Mouse (Mus musculus) limb, embryonic 13.5 days (tissue): Measurements from ENCODE around the gene Gtf3c2. TPM values are rescaled to one million over a fixed set of nuclear protein-coding genes. Genes with fewer than 3 reads are reported as not detected.
"Not testable (repeated sequence)": the region's sequence is repeated elsewhere in the genome, so short reads cannot be mapped to it uniquely, and the experiment has no call there.

Source experiments
- ATAC-seq: fragments of 200-750 bp; cut with Nextera tagmentation; 2 replicates; pipeline ENCODE4 v1.8.0; 2017; ENCODE audit warnings: low read depth, moderate number of reproducible peaks, moderate TSS enrichment; ENCODE audit not compliant: low FRiP score
- H3K27ac ChIP-seq: fragments of 300-500 bp; sonication (generic); 2 replicates; pipeline ENCODE4 v1.5.1; 2015; ENCODE audit warnings: inconsistent platforms, mild to moderate bottlenecking, moderate library complexity
- H3K27me3 ChIP-seq: fragments of 300-500 bp; sonication (generic); 2 replicates; pipeline ENCODE4 v1.6.1; 2015; ENCODE audit warnings: mild to moderate bottlenecking, inconsistent platforms
- H3K36me3 ChIP-seq: fragments of 300-500 bp; sonication (generic); 2 replicates; pipeline ENCODE4 v1.6.1; 2015; ENCODE audit warnings: inconsistent platforms, mild to moderate bottlenecking, moderate library complexity
- H3K4me1 ChIP-seq: fragments of 300-500 bp; sonication (generic); 2 replicates; pipeline ENCODE4 v1.6.1; 2015; ENCODE audit warnings: inconsistent platforms
- H3K4me2 ChIP-seq: fragments of 300-500 bp; sonication (generic); replicated peaks from 2 replicates; pipeline ENCODE4 v1.6.1; 2015; ENCODE audit warnings: inconsistent platforms, mild to moderate bottlenecking, moderate library complexity
- H3K4me3 ChIP-seq: fragments of 300-500 bp; sonication (generic); 2 replicates; pipeline ENCODE4 v1.5.1; 2015; ENCODE audit warnings: moderate library complexity, mild to moderate bottlenecking, inconsistent platforms
- H3K9ac ChIP-seq: fragments of 300-500 bp; sonication (generic); 2 replicates; pipeline ENCODE4 v1.6.1; 2015; ENCODE audit warnings: mild to moderate bottlenecking, inconsistent platforms
- H3K9me3 ChIP-seq: fragments of 300-500 bp; sonication (generic); 2 replicates; pipeline ENCODE4 v1.6.1; 2016; ENCODE audit warnings: inconsistent platforms
- WGBS: fragments of 180-500 bp; shearing (Covaris S2); methylation state at CpG from one replicate; pipeline ENCODE4 v1.1.7; 2015; 5-methylcytosine and 5-hydroxymethylcytosine counted together
- polyA plus RNA-seq: library from polyadenylated mRNA; unstranded; fragments of >200 nt; fragmentation: Nextera tagmentation; extraction: Ambion mirVana; gene quantifications from 2 replicates; pipeline ENCODE4 v1.2.1, GENCODE M21; 2015

The Gtf3c2 gene
- polyA plus RNA-seq, result 84.8 and 92.4 TPM in 2 replicates

DNA sequence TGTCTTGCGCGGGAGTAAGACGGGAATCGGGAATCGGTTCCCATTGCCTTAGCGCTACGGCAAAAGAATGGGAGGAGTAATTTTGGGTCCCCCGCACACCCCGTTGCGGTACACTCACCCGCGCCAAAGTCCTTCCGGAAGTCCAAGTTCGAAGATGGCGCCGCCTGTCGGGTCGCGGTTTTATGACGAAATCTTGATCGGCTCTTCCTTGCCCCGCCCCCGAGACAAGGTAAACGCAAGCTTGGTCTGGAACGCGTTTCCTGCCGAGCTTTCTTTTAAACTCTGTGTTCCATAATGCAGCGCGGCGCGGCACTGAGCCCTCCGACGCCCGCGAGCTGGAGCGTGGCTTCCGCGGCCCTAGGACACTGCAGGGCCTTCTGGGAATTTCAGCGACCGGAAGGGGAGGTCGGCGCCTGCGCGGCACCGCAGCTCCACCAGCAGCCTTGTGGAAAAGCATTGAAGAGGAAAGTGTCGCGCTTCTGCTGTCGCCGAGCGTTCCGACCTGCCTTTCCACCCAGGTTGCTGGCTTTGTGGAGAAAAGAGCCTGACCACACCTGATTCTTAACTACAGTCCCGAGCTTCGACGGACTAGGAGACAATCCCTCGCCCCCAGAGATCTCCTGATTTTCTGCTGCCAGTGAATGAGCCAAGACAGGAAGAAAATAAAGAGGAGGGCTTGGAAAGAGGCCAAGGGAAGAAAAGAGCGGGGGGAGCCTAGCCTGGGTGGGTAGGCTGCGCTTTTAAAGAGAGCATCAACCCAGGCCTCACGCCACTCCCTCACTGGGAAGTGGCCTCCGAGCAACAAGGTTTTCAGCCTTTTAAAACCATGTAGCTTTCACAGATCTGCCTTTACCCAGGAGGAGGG, at the start of gene Gtf3c2, which contains the start of gene Gm29609:
Gtf3c2 (minus strand) TSS at position 379 of the 865 bp plus-strand sequence.
Gm29609 (minus strand) TSS at position 146 of the 865 bp plus-strand sequence.
- WGBS, result under 1% methylated on average over 59 of the region's 59 CpGs
- Histone ChIP-seq H3K4me1 (peaks cover 10% of the 10 kb centered on the region; the same call in 1 of the 2 replicates), H3K36me3 (no peaks in the 10 kb centered on the region; the same call in none of the 2 replicates), H3K4me3 (peak within 1 kb of the TSS; percentile 90), H3K9me3 (no peaks in the 10 kb centered on the region), H3K27ac (peak within 1 kb of the TSS; percentile 97), H3K4me2 (peak within 1 kb of the TSS; percentile 94), H3K9ac (peak within 1 kb of the TSS; percentile 82), H3K27me3 (no peaks in the 10 kb centered on the region)
- peak; percentile 98 for ATAC-seq

DNA sequence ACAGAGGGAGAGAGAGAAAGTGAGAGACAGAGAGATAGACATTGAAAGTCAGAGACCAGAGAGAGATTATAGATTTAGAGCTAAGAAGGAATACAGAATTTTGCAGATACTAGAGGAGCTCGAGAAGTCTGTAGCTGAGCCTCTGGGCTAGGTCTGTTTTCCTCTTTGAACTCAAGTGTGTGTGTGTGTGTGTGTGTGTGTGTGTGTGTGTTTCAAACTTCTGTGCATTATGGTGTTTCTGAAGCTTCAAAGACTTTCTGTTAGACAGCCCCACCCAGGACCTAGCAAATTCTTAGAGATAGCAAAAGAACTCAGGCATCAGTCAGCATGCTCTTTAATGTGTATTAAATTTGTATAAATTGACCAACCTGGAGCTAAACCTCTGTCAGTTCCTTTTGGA, 46.7 kb upstream of the Gtf3c2 start:
- ATAC-seq, result no peak
- no peaks in the 10 kb centered on the region for H3K4me1 ChIP-seq
- H3K27ac ChIP-seq, result no peak overlapping the region
- 62% methylated on average over 1 of the region's 1 CpGs for WGBS
- no peaks in the 10 kb centered on the region for H3K9me3 ChIP-seq
- H3K4me2 ChIP-seq, result no peak overlapping the region
- no peak overlapping the region for H3K4me3 ChIP-seq
- H3K27me3 ChIP-seq, result no peaks in the 10 kb centered on the region
- no peak overlapping the region for H3K9ac ChIP-seq
- H3K36me3 ChIP-seq, result no peaks in the 10 kb centered on the region

DNA sequence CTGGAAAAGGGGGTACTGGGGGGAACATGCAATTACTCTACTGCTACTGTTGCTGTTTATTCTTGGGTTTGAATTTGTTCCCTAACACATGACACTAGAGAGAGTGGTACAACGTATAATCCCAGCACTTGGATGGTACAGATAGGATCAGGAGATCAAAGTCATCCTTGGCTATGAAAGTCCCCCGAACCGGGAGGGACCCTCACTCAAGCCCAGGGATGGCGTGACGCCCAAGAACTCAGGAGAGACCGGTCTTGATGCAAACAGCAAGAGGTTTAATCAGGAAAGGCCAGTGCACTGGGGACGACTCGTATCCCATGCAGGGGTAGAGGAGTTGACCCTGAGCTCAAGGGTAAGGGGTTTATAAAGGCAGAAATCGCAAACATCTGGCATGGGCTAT, 42.8 kb upstream of the Gtf3c2 start:
- no peak for ATAC-seq

DNA sequence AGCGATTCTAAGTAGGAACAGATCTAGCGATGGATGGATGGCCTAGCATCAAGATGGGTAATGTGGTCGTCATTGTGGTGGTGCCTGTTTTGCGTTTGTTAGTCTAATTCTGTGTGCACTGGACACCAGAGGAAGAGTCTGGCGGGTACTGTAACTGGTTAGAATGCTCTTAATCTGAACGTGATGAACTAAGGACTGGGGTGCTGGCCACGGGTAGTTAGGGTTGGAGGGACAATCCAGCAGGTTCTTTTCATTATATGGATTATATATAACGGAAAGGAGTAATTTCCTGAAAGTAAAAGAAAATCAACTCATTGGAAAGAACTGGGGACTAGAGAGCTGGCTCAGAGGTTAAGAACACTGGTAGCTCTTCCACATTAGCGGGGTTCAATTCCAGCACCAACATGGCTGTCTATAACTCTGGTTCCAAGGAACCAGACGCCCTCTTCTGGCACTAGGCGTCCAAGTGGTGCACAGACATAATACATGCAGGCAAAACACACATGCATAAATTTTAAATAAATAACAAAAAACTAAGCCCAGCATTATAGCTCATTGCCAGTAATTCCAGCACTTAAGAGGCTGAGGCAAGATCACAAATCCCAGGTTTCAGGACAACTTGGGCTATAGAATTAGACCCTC, 41.5 kb upstream of the Gtf3c2 start:
- H3K9me3 ChIP-seq, result no peaks in the 10 kb centered on the region
- no peaks in the 10 kb centered on the region for H3K27me3 ChIP-seq
- peaks cover 9% of the 10 kb centered on the region for H3K4me1 ChIP-seq
- peak overlapping the region; percentile 99 for H3K4me3 ChIP-seq
- H3K9ac ChIP-seq, result peak overlapping the region; percentile 76
- H3K27ac ChIP-seq, result peak overlapping the region; percentile 92
- H3K36me3 ChIP-seq, result no peaks in the 10 kb centered on the region
- ATAC-seq, result no peak
- H3K4me2 ChIP-seq, result peak overlapping the region; percentile 76
- WGBS, result 15% methylated on average over 11 of the region's 11 CpGs

More for the DNA sequence above, 42.8 kb upstream of the Gtf3c2 start:
- H3K9me3 ChIP-seq, result no peaks in the 10 kb centered on the region
- WGBS, result 87% methylated on average over 9 of the region's 9 CpGs
- H3K4me2 ChIP-seq, result no peak overlapping the region
- peaks cover 9% of the 10 kb centered on the region for H3K4me1 ChIP-seq
- H3K4me3 ChIP-seq, result no peak overlapping the region
- no peak overlapping the region for H3K27ac ChIP-seq
- H3K36me3 ChIP-seq, result no peaks in the 10 kb centered on the region
- H3K9ac ChIP-seq, result no peak overlapping the region
- no peaks in the 10 kb centered on the region for H3K27me3 ChIP-seq

DNA sequence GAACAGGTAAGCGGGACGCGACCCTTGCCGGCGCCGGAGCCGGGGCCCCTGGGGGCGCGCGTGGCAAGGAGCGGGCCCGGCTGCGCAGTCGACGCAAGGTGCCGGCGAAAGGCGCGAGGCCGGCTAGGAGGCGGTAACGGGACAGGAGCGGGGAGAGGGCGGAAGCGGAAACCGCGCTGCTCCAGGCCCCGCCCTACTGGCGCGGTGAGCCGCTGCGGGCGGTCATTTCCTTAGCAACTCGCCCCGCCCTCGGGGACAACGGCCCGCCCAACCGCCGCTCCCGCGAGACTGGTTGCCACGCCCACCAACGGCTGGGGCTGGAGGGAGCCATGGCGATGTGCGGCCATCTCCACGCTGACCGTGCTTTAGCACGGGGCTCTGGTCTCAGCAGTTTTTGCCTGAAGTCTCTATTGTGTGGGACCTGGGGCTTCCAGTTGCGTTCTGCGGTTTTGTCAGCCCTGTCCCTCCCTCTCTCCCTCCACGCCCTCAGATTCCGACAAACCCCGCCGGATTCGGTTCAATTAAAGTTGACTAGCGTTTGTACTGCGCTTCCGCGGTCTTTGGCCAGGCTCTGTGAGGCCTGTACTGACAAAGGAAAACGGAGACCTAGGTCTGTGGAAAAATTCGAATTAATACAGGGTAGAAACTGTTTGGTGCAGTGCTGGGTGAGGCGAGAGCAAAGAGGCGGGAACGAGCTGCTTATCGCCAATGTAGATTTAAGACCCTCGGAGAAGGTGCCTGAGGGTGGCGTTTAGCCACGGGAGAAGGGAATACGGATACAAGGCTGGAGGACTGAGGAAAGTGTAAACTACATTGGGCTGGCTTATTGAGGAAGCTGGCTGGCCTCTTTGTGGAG, 40.7 kb upstream of the Gtf3c2 start, which contains the start of gene Ppm1g:
Ppm1g (minus strand) TSS at position 240 of the 856 bp plus-strand sequence.
- WGBS, result under 1% methylated on average over 70 of the region's 70 CpGs
- Histone ChIP-seq H3K27ac (peak within 1 kb of the TSS; percentile 92), H3K9ac (peak within 1 kb of the TSS; percentile 94), H3K27me3 (no peaks in the 10 kb centered on the region), H3K36me3 (no peaks in the 10 kb centered on the region), H3K4me2 (peak within 1 kb of the TSS; percentile 76), H3K4me1 (peaks cover 9% of the 10 kb centered on the region), H3K4me3 (peak within 1 kb of the TSS; percentile 99), H3K9me3 (no peaks in the 10 kb centered on the region)
- ATAC-seq, result peak; percentile 96

DNA sequence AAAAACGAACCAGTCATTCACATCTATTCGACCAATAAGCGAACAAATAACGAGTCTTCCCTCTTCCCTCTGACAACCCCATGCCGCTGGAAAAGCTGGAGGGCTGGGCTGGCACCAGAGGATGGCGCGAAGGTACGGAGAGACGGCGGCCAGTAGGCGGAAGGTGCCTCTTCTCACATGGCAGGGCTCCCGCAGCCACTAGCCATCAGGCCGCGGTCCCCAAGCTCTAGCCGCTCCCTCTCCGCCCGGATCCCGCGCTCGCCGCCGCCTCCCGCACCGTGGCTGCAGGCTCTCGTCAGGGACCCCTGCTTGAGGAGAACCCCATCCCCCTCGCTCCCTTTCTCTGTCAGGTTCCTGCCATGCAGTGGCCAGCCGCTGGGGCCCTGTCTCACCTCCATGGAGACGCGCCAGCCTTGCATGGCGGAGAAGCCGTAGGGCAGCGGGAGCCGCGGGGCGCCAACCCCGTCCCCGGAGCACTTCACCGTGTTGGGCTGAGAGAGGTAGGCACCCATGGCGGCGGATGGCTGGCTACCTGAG, 40.0 kb upstream of the Gtf3c2 start:
- peak overlapping the region; percentile 94 for H3K9ac ChIP-seq
- H3K4me3 ChIP-seq, result peak overlapping the region; percentile 99
- under 1% methylated on average over 40 of the region's 40 CpGs for WGBS
- peak; percentile 49 for ATAC-seq
- no peaks in the 10 kb centered on the region for H3K9me3 ChIP-seq
- H3K4me2 ChIP-seq, result peak overlapping the region; percentile 76
- no peaks in the 10 kb centered on the region for H3K36me3 ChIP-seq
- H3K27me3 ChIP-seq, result no peaks in the 10 kb centered on the region
- peaks cover 9% of the 10 kb centered on the region for H3K4me1 ChIP-seq
- H3K27ac ChIP-seq, result peak overlapping the region; percentile 92

DNA sequence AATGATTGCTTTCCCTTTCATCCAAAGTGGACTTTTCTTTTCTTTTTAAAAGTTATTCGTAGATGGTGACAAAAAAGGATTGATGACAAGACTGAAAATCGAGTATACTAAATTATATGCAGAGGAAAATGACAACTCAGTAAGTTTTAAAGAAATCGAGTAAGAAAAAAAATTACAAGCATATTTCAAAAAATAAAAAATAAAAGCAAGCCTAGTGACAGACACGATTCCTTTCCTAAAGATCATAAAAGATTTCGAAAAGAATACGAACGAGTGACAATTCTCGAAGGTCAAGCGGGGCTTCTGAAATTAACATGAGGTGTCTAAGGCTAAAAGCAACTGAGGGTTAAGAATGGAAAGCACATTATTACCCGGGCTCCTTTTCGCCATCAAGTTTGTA, 39.5 kb upstream of the Gtf3c2 start:
- H3K27ac ChIP-seq, result peak overlapping the region; percentile 92; the same call in 1 of the 2 replicates
- H3K4me2 ChIP-seq, result peak overlapping the region; percentile 76
- H3K9ac ChIP-seq, result peak overlapping the region; percentile 94
- H3K4me1 ChIP-seq, result peaks cover 9% of the 10 kb centered on the region
- H3K36me3 ChIP-seq, result no peaks in the 10 kb centered on the region
- no peaks in the 10 kb centered on the region for H3K27me3 ChIP-seq
- under 1% methylated on average over 11 of the region's 11 CpGs for WGBS
- H3K9me3 ChIP-seq, result no peaks in the 10 kb centered on the region
- ATAC-seq, result no peak
- H3K4me3 ChIP-seq, result peak overlapping the region; percentile 99

DNA sequence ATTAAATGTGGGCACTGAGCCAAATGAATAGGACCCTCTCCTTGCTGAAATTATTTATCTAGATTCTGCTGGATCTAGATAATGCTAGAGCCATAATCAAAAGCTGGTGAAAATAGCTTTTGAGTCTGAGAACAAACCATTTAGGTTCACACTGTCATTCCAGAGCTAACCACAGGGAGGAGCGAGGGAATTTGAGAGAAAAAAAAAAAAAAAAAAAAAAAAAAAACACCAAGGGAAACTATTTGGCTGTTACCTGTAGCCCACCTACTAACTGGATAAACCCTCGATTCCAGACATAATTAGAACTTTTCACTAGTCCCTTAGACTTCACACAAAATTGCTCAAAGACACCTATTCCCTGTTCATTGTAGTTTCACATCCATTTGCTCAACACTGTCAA, 39.1 kb upstream of the Gtf3c2 start:
- H3K9ac ChIP-seq, result no peak overlapping the region
- H3K27ac ChIP-seq, result no peak overlapping the region; the same call in 1 of the 2 replicates
- H3K4me1 ChIP-seq, result peaks cover 9% of the 10 kb centered on the region
- 0% methylated on average over 2 of the region's 2 CpGs for WGBS
- H3K9me3 ChIP-seq, result no peaks in the 10 kb centered on the region
- H3K4me3 ChIP-seq, result peak overlapping the region; percentile 99
- H3K27me3 ChIP-seq, result no peaks in the 10 kb centered on the region
- no peak for ATAC-seq
- H3K4me2 ChIP-seq, result peak overlapping the region; percentile 76
- H3K36me3 ChIP-seq, result no peaks in the 10 kb centered on the region

DNA sequence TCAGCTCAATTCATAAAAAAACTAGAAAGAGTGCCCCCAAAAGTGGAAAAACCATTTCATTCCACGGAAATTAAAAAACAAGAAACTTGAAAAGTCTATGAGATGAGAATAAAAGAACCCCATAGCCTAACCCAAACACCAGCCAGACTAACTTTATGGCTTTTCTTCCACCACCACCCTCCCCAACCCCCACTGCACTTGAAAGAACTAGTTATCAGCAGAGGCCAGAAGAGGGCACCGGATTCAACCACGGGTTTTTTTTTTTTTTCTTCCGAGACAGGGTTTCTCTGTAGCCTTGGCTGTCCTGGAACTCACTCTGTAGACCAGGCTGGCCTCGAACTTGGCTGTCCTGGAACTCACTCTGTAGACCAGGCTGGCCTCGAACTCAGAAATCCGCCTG, 38.4 kb upstream of the Gtf3c2 start:
- Histone ChIP-seq H3K27ac (no peak overlapping the region), H3K4me2 (no peak overlapping the region), H3K4me3 (no peak overlapping the region), H3K9me3 (no peaks in the 10 kb centered on the region), H3K4me1 (peaks cover 9% of the 10 kb centered on the region), H3K9ac (no peak overlapping the region), H3K27me3 (no peaks in the 10 kb centered on the region), H3K36me3 (no peaks in the 10 kb centered on the region)
- 58% methylated on average over 7 of the region's 7 CpGs for WGBS
- no peak for ATAC-seq

DNA sequence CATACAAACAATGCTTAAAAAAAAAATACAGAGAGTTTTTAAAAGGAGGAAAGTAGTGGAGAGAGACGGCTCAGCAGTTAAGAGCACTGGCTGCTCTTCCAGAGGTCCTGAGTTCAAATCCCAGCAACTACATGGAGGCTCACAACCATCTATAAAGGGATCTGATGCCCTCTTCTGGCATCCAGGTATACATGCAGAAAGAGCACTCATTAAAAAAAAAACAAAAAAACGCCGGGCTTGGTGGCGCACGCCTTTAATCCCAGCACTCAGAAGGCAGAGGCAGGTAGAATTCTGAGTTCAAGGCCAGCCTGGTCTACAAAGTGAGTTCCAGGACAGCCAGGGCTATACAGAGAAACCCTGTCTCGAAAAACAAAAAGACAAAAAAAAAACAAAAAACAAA, 36.6 kb upstream of the Gtf3c2 start:
- H3K27me3 ChIP-seq, H3K4me2 ChIP-seq, H3K4me3 ChIP-seq, H3K36me3 ChIP-seq, H3K9ac ChIP-seq, ATAC-seq, H3K9me3 ChIP-seq, H3K27ac ChIP-seq, H3K4me1 ChIP-seq: not testable (repeated sequence)
- 90% methylated on average over 6 of the region's 6 CpGs for WGBS

DNA sequence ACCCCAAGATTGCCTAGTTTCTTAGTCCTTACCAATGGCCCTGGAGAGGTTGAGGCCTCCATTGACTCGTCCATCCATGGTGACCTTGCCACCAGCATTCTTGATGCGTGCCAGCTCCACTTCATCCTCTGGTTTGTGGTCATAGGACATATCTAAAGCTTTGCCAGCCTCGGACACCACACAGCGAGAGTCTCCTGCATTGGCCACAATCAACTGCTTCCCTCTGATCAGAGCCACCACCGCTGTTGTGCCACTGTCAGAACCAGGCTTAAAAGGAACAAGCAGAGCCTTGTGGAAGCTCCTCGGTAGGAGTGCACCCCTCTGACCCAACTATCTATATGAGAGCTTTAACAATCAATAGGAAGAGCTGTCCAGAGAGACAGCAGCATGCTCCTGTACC, 24.5 kb upstream of the Gtf3c2 start:
- ATAC-seq, result no peak
- peaks cover 71% of the 10 kb centered on the region for H3K36me3 ChIP-seq

More for the DNA sequence above, 24.5 kb upstream of the Gtf3c2 start:
- 92% methylated on average over 6 of the region's 6 CpGs for WGBS
- Histone ChIP-seq H3K4me1 (peaks cover 23% of the 10 kb centered on the region), H3K27me3 (no peaks in the 10 kb centered on the region), H3K4me2 (no peak overlapping the region), H3K9me3 (peaks cover 6% of the 10 kb centered on the region), H3K27ac (no peak overlapping the region), H3K4me3 (no peak overlapping the region), H3K9ac (no peak overlapping the region)
